Mouse (Mus musculus) myocyte (in vitro differentiated cells): ENCODE data around the gene Bet1l.

Experiments used
- E2F4 ChIP-seq: IDR thresholded peaks from one replicate; pipeline ENCODE4 v1.6.1; 2011; ENCODE audit warnings: mild to moderate bottlenecking, control low read depth, moderate library complexity; ENCODE audit not compliant: insufficient read depth
- MAX ChIP-seq: IDR thresholded peaks from one replicate; pipeline ENCODE4 v1.6.1; 2011; ENCODE audit warnings: low read depth, mild to moderate bottlenecking, control low read depth
- POLR2AphosphoS2 ChIP-seq: IDR thresholded peaks from one replicate; pipeline ENCODE4 v1.6.1; 2011; ENCODE audit warnings: low read depth, control low read depth; ENCODE audit not compliant: insufficient read length

- TF ChIP-seq E2F4 (no peak), MAX (no peak), POLR2AphosphoS2 (no peak)
Measured at GRCm38 (mm10) chr7:140844905-140845665, 12.3 kb downstream of the Bet1l start, which contains the start of gene Scgb1c1.
